Mouse (Mus musculus): ENCODE data around the gene Fgfr1op2. TPM values are rescaled to one million over a fixed set of nuclear protein-coding genes. Genes with fewer than 3 reads are reported as not detected.

Gene Fgfr1op2
- total and polyA plus RNA-seq, 3 experiments, result 73.0 to 101 (median 94.1) TPM

- no peaks in the 10 kb centered on the region for H3K9me3 ChIP-seq (replicated peaks; ENCODE audit: low read length)
- H3K27me3 ChIP-seq (replicated peaks), result no peaks in the 10 kb centered on the region
- H3K27ac ChIP-seq (ENCODE audit: insufficient read depth, low read depth), result no peak overlapping the region
- H3K9ac ChIP-seq (ENCODE audit: insufficient read depth, low read depth), result no peak overlapping the region
- H3K4me3 ChIP-seq (replicated peaks in 1 of 3; ENCODE audit: low read depth in 2 of 3, low read length in 2 of 3, poor library complexity in 1 of 3), result no peak overlapping the region
- no peaks in the 10 kb centered on the region for H3K4me1 ChIP-seq (ENCODE audit: control insufficient read depth in 1 of 2, insufficient read depth in 2 of 2)
- in situ Hi-C loops (cut with MboI; ENCODE audit: low pct_ligation_motif_present, low pct_unique_long_range_greater_than_20kb, low sequenced_read_pairs), result no loop called here
- peaks cover 3 to 34% of the 10 kb centered on the region in 2 experiments for H3K36me3 ChIP-seq (replicated peaks in 1 of 2; ENCODE audit: control insufficient read depth in 1 of 2, insufficient read depth in 1 of 2, low read length in 1 of 2)
- DNase-seq (ENCODE audit: extremely low read depth), result no peak
- dilution Hi-C loops (cut with MboI; ENCODE audit: extremely low pct_ligation_motif_present, extremely low pct_unique_long_range_greater_than_20kb, low sequenced_read_pairs), result no loop called here
- no peaks in the 10 kb centered on the region for H3K79me2 ChIP-seq (replicated peaks; ENCODE audit: control insufficient read depth, extremely low read depth, insufficient read depth, poor library complexity, severe bottlenecking)
- H3K4me2 ChIP-seq (ENCODE audit: insufficient read depth, low read depth, poor library complexity, severe bottlenecking), result no peak overlapping the region
- TF ChIP-seq ZC3H11A (IDR thresholded peaks at IDR 0.05; ENCODE audit: low read depth, low read length), result no peak
- TF ChIP-seq CTCF (conservative IDR thresholded peaks at IDR 0.05 in 1 of 2, IDR thresholded peaks at IDR 0.05 in 1 of 2; ENCODE audit: low read depth in 2 of 2, low read length in 2 of 2), result no peak
- no peak for TF ChIP-seq KAT2A (IDR thresholded peaks at IDR 0.05; ENCODE audit: insufficient replicate concordance, low read length)
- TF ChIP-seq NELFE (IDR thresholded peaks at IDR 0.05; ENCODE audit: low read depth, low read length), result no peak
- no peak for TF ChIP-seq USF2 (conservative IDR thresholded peaks at IDR 0.05; ENCODE audit: low read depth, low read length)
- no peak for TF ChIP-seq CHD2 (IDR thresholded peaks at IDR 0.05; ENCODE audit: low read length)
- TF ChIP-seq MAFK (IDR thresholded peaks at IDR 0.05; ENCODE audit: insufficient replicate concordance, low read length), result no peak
- TF ChIP-seq ZKSCAN1 (IDR thresholded peaks at IDR 0.05; ENCODE audit: borderline replicate concordance, low read depth, low read length), result no peak
- TF ChIP-seq MXI1 (IDR thresholded peaks at IDR 0.05; ENCODE audit: low read depth, low read length), result no peak
- no peak for TF ChIP-seq SMC3 (IDR thresholded peaks at IDR 0.05; ENCODE audit: low read depth, low read length)
- no peak for TF ChIP-seq UBTF (IDR thresholded peaks at IDR 0.05; ENCODE audit: low read depth, low read length)
- no peak for TF ChIP-seq EP300 (IDR thresholded peaks at IDR 0.05; ENCODE audit: low read length)
- TF ChIP-seq ETS1 (conservative IDR thresholded peaks at IDR 0.05; ENCODE audit: low read depth, low read length), result no peak
These were observed 31.6 kb upstream of the Fgfr1op2 start for GRCm38 (mm10) chr6:146545289-146545865.

GRCm38 (mm10) chr6:146550421-146550820 lies 26.6 kb upstream of the Fgfr1op2 start:
- H3K27me3 ChIP-seq (replicated peaks), result no peaks in the 10 kb centered on the region
- in situ Hi-C loops (cut with MboI; ENCODE audit: low pct_ligation_motif_present, low pct_unique_long_range_greater_than_20kb, low sequenced_read_pairs) (no loop called here), dilution Hi-C loops (cut with MboI; ENCODE audit: extremely low pct_ligation_motif_present, extremely low pct_unique_long_range_greater_than_20kb, low sequenced_read_pairs) (no loop called here)
- no peak overlapping the region for H3K4me3 ChIP-seq (replicated peaks in 1 of 3; ENCODE audit: low read depth in 2 of 3, low read length in 2 of 3, poor library complexity in 1 of 3)
- H3K4me2 ChIP-seq (ENCODE audit: insufficient read depth, low read depth, poor library complexity, severe bottlenecking), result no peak overlapping the region
- no peak overlapping the region for H3K9ac ChIP-seq (ENCODE audit: insufficient read depth, low read depth)
- no peak for DNase-seq (ENCODE audit: extremely low read depth)
- H3K27ac ChIP-seq (ENCODE audit: insufficient read depth, low read depth), result no peak overlapping the region
- no peaks in the 10 kb centered on the region for H3K9me3 ChIP-seq (replicated peaks; ENCODE audit: low read length)
- no peaks in the 10 kb centered on the region for H3K79me2 ChIP-seq (replicated peaks; ENCODE audit: control insufficient read depth, extremely low read depth, insufficient read depth, poor library complexity, severe bottlenecking)
- no peaks in the 10 kb centered on the region for H3K4me1 ChIP-seq (ENCODE audit: control insufficient read depth in 1 of 2, insufficient read depth in 2 of 2)
- TF ChIP-seq IRF4 (IDR thresholded peaks at IDR 0.05; ENCODE audit: low read depth, low read length) (no peak), MXI1 (IDR thresholded peaks at IDR 0.05; ENCODE audit: low read depth, low read length) (no peak), EP300 (IDR thresholded peaks at IDR 0.05; ENCODE audit: low read length) (no peak), CHD1 (IDR thresholded peaks at IDR 0.05; ENCODE audit: low read depth, low read length) (no peak), GABPA (IDR thresholded peaks at IDR 0.05; ENCODE audit: insufficient replicate concordance, low read depth, low read length) (no peak), ZNF384 (IDR thresholded peaks at IDR 0.05; ENCODE audit: low read depth, low read length) (no peak), E2F4 (IDR thresholded peaks at IDR 0.05; ENCODE audit: insufficient replicate concordance, low read depth, low read length) (no peak), MAFK (IDR thresholded peaks at IDR 0.05; ENCODE audit: insufficient replicate concordance, low read length) (no peak), MAX (IDR thresholded peaks at IDR 0.05; ENCODE audit: low read length) (no peak), USF2 (conservative IDR thresholded peaks at IDR 0.05; ENCODE audit: low read depth, low read length) (no peak)
- peaks cover 37 to 81% of the 10 kb centered on the region in 2 experiments for H3K36me3 ChIP-seq (replicated peaks in 1 of 2; ENCODE audit: control insufficient read depth in 1 of 2, insufficient read depth in 1 of 2, low read length in 1 of 2)

Measured in CH12.LX (cell line).